Mouse (Mus musculus): ENCODE data around the gene Sptbn2.

DNA sequence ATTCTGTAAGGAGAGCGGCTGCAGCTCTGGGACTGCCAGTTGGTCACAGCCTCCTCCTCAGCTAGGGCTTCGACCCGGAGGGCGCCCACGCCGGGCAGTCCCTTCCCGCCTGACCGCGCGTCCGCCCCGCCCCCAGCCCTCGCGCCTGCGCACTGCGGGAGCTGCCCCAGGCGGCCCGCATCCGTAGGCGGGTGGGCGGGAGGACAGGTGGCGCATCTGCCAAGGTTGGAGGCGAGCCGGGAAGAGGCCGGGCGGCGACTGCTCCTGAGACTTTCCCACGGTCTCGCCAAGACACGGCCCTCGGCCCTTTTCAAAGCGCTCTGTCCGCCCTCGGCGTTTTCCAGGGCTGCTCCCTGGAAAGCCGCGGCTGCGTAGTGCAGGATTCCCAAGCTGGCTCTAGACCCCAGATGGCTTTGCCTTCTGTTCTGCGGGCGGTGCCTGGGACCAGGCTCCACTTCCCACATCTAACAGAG is 12.7 kb upstream of the Sptbn2 start, which contains the start of gene Gm960:
- peak; percentile 89 for TF ChIP-seq POLR2A (IDR thresholded peaks at IDR 0.05; ENCODE audit: borderline replicate concordance, insufficient read depth, low read length)
- TF ChIP-seq CTCF (IDR thresholded peaks at IDR 0.05; ENCODE audit: borderline replicate concordance, insufficient read depth, low read depth, low read length) = no peak

Data from cerebellum, adult 2 months (tissue).